Mouse (Mus musculus) central nervous system, embryonic 18 days (tissue): ENCODE data around the gene Srrd. TPM values are rescaled to one million over a fixed set of nuclear protein-coding genes. Genes with fewer than 3 reads are reported as not detected.

Experiments
- polyA plus RNA-seq: library from polyadenylated mRNA; depleted of rRNA; stranded (reverse); fragments of >200 nt; gene quantifications from 2 replicates; pipeline ENCODE4 v1.2.3, GENCODE M21; 2012; rRNA removed

Gene Srrd
- polyA plus RNA-seq, result 76.0 and 80.2 TPM in 2 replicates

GRCm38 (mm10) chr5:112342463-112343204 is at the start of gene Srrd, which contains the start of gene Hps4:
Srrd (minus strand) TSS chr5:112343040.
Hps4 (plus strand) TSS chr5:112343083.

GRCm38 (mm10) chr5:112355910-112356309 is 13.1 kb upstream of the Srrd start, which contains the start of gene Gm6583:
Gm6583 (minus strand) TSS chr5:112356033.

GRCm38 (mm10) chr5:112325546-112326445 is 17.0 kb downstream of the Srrd start, which contains the start of gene Tfip11:
Tfip11 (plus strand) TSS chr5:112326358.

Other genes with a start within 250 kb of the Srrd start
- 1.1 and 1.2 TPM in 2 replicates for gene Cryba4, start 90.5 kb downstream of the Srrd start, polyA plus RNA-seq
- gene Crybb1, start 87.2 kb downstream of the Srrd start, polyA plus RNA-seq, result 2.8 and 3.2 TPM in 2 replicates
- 19.9 TPM in 2 replicates for gene Tpst2, start 66.3 kb downstream of the Srrd start, polyA plus RNA-seq
- gene Tfip11, start 16.7 kb downstream of the Srrd start, polyA plus RNA-seq, result 32.6 and 33.6 TPM in 2 replicates
- gene Hps4, start within 50 bp of the Srrd start, polyA plus RNA-seq, result 53.6 and 55.9 TPM in 2 replicates
- gene Gm6583, start 13.0 kb upstream of the Srrd start, polyA plus RNA-seq, result 0.05 TPM in 1 of 2 replicates, not detected in the other
- 118 and 122 TPM in 2 replicates for gene Asphd2, start 51.8 kb upstream of the Srrd start, polyA plus RNA-seq
- gene Gm6588, start 106.4 kb upstream of the Srrd start, polyA plus RNA-seq, result not detected in 2 replicates
- gene Sez6l, start 234.1 kb upstream of the Srrd start, polyA plus RNA-seq, result 79.6 and 81.8 TPM in 2 replicates